Mouse (Mus musculus) monocyte, adult 5-6 weeks (primary cell): ENCODE measurements around the gene Apob. TPM values are rescaled to one million over a fixed set of nuclear protein-coding genes. Genes with fewer than 3 reads are reported as not detected.

Experiments used
- ATAC-seq: fragments of 153-309, 156-312 bp; replicated peaks from 2 replicates; pipeline ENCODE4 v1.8.0; 2017; ENCODE audit warnings: mild to moderate bottlenecking; ENCODE audit not compliant: low TSS enrichment, insufficient number of reproducible peaks, severe bottlenecking, poor library complexity, low FRiP score
- total RNA-seq: library from RNA; stranded (forward); fragments of 200-1000, 200-491, 200-594 nt; gene quantifications from 3 replicates; pipeline ENCODE4 v1.2.3, GENCODE M21; 2017

Apob gene
- total RNA-seq, 1 experiment from 2014 or later = not detected

- no peak for ATAC-seq
These were observed 54.3 kb downstream of the Apob start for GRCm38 (mm10) chr12:8031595-8032358.

GRCm38 (mm10) chr12:8032359-8032755 lies 54.9 kb downstream of the Apob start:
- ATAC-seq = no peak

GRCm38 (mm10) chr12:8038081-8038730 lies 60.8 kb downstream of the Apob start:
- no peak for ATAC-seq

GRCm38 (mm10) chr12:8042626-8043394 lies 65.4 kb downstream of the Apob start:
- ATAC-seq = no peak

- no peak for ATAC-seq
These were observed 69.6 kb downstream of the Apob start for GRCm38 (mm10) chr12:8047046-8047445.

- ATAC-seq = no peak
These were observed 70.4 kb downstream of the Apob start for GRCm38 (mm10) chr12:8047789-8048309.

- ATAC-seq = no peak
These were observed 78.7 kb downstream of the Apob start for GRCm38 (mm10) chr12:8056001-8056640.

- ATAC-seq = no peak
These were observed 82.1 kb downstream of the Apob start for GRCm38 (mm10) chr12:8059576-8059975.

- ATAC-seq = no peak
These were observed 86.1 kb downstream of the Apob start for GRCm38 (mm10) chr12:8063363-8064065.

Other genes with a start within 250 kb of the Apob start
- gene Ldah, start 230.5 kb downstream of the Apob start, total RNA-seq = 29.8 to 43.5 TPM (median 36.6 TPM) in 3 replicates